10 mouse cellular contexts compared by ENCODE assay signal in the genomic region with DNA sequence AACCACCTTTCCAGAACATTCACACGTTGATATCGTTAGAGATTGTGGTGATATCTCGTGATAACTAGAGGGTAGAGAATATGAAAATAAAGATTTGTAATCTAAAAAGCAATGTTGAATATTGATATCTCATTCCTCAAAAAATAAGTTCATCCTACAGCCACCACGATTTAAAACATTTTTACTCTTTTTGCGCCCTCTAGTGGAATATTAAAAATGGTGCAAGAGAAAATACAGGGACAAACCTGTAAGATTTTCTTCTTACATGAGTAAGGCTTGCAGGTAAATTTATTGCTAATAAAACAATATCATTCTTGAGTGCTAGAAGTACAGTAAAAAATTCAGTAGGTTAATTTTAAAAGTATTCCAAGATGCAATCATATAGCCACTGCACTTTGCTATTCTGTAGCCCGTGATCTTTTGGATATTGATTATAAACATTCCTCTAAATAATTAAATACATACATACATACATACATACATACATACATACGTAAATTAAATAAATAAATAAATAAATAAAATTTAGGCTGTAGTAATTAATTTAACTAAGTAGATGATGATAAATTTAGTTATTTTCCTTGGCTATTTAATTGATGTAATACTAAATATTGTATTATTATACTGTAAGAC. TPM values are rescaled to one million over a fixed set of nuclear protein-coding genes. Genes with fewer than 3 reads are reported as not detected.
DNase-seq lines count a peak whose midpoint lies in the region; ATAC-seq and TF ChIP-seq lines count a peak whose summit lies in the region.
"Had no signal": no experiment of that assay in that cellular context is flagged by ENCODE, and none has a peak within 500 bp of the region (broad histone marks: within the 10 kb centered on the region; RNA-seq: fewer than 3 reads in every experiment).

No protein-coding gene starts in this region.

- H3K27ac ChIP-seq in intestine, embryonic 14.5 days (ENCODE audit: low read depth) = no peak overlapping the region
- no peak overlapping the region for H3K27ac ChIP-seq in intestine, embryonic 16.5 days (ENCODE audit: low read length)

- ATAC-seq in intestine, embryonic 14.5 days (replicated peaks; ENCODE audit: low FRiP score, low TSS enrichment, low read depth) = 0 out of 2 replicates have a peak, but pooled peaks have one; percentile 58
- no peak for ATAC-seq in intestine, embryonic 16.5 days
- no peak for ATAC-seq in CD4-positive, CD25-positive, alpha-beta regulatory T cell, adult 4 months

- no peaks in the 10 kb centered on the region for H3K27me3 ChIP-seq in intestine, embryonic 14.5 days (replicated peaks; ENCODE audit: control insufficient read depth, insufficient read depth, low read length)
- H3K27me3 ChIP-seq in intestine, embryonic 16.5 days (replicated peaks; ENCODE audit: control insufficient read depth, insufficient read depth, low read length) = no peaks in the 10 kb centered on the region
- no peaks in the 10 kb centered on the region for H3K27me3 ChIP-seq in E14TG2a.4 (ENCODE audit: insufficient read depth, low read length)

- no peak overlapping the region for H3K9ac ChIP-seq in intestine, embryonic 14.5 days (ENCODE audit: low read length)
- H3K9ac ChIP-seq in intestine, embryonic 16.5 days (ENCODE audit: low read depth, low read length) = no peak overlapping the region

- peak; percentile 51 for TF ChIP-seq CTCF in E14TG2a.4 (conservative IDR thresholded peaks at IDR 0.05; ENCODE audit: low read length)

- no peaks in the 10 kb centered on the region for H3K4me1 ChIP-seq in intestine, embryonic 14.5 days (replicated peaks; ENCODE audit: control insufficient read depth, insufficient read depth, low read length)
- H3K4me1 ChIP-seq in intestine, embryonic 16.5 days (ENCODE audit: control insufficient read depth, insufficient read depth, low read length) = no peaks in the 10 kb centered on the region
- H3K4me1 ChIP-seq in E14TG2a.4 (replicated peaks; ENCODE audit: low read depth, low read length) = no peaks in the 10 kb centered on the region

- no peaks in the 10 kb centered on the region for H3K9me3 ChIP-seq in intestine, embryonic 14.5 days (ENCODE audit: control insufficient read depth, low read length)
- H3K9me3 ChIP-seq in intestine, embryonic 16.5 days (ENCODE audit: control insufficient read depth, low read length) = no peaks in the 10 kb centered on the region
- H3K9me3 ChIP-seq in E14TG2a.4 (ENCODE audit: low read length) = no peaks in the 10 kb centered on the region

- H3K36me3 ChIP-seq in intestine, embryonic 14.5 days (ENCODE audit: control insufficient read depth, insufficient read depth, low read length) = no peaks in the 10 kb centered on the region
- H3K36me3 ChIP-seq in intestine, embryonic 16.5 days (ENCODE audit: control insufficient read depth, insufficient read depth, low read length) = no peaks in the 10 kb centered on the region
- no peaks in the 10 kb centered on the region for H3K36me3 ChIP-seq in E14TG2a.4 (ENCODE audit: insufficient read depth, low read length)

- H3K4me3 ChIP-seq in intestine, embryonic 14.5 days (ENCODE audit: low read depth, low read length) = no peak overlapping the region
- H3K4me3 ChIP-seq in intestine, embryonic 16.5 days (ENCODE audit: low read length) = no peak overlapping the region
- no peak overlapping the region for H3K4me3 ChIP-seq in E14TG2a.4 (replicated peaks; ENCODE audit: low read length)

- 18% methylated on average over 7 of the region's 7 CpGs for WGBS in intestine, embryonic 14.5 days
- 22% methylated on average over 7 of the region's 7 CpGs for WGBS in intestine, embryonic 16.5 days

- DNase-seq in intestine, embryonic 14.5 days (ENCODE audit: low spot score) = no peak
- DNase-seq in 3T3-L1 (ENCODE audit: low read depth, low spot score) = peak; percentile 45
- DNase-seq in embryo, embryonic 9.5 days (ENCODE audit: extremely low spot score) = peak; percentile 14
- no peak for DNase-seq in adrenal gland, adult (ENCODE audit: inconsistent age in 2 of 2, low spot score in 1 of 2)
- DNase-seq in frontal cortex, postnatal 10 days (ENCODE audit: low spot score in 2 of 2) = no peak
- DNase-seq: gastrocnemius, postnatal 14 days; lung, postnatal 36 days had no signal

- no peak overlapping the region for H3K4me2 ChIP-seq in intestine, embryonic 14.5 days (ENCODE audit: low read length)
- no peak overlapping the region for H3K4me2 ChIP-seq in intestine, embryonic 16.5 days (ENCODE audit: low read depth, low read length)

RNA-seq across cellular contexts. Expression of gene Slitrk6, which starts 7.8 kb away (rescaled TPM):
- 41.7 and 52.9 TPM in 2 replicates for polyA plus RNA-seq in intestine, embryonic 14.5 days (2014; fragmentation: Nextera tagmentation; extraction: Ambion mirVana)
- 26.3 and 27.3 TPM in 2 replicates for polyA plus RNA-seq in intestine, embryonic 16.5 days (2015; fragmentation: Nextera tagmentation; extraction: Ambion mirVana)
- not detected for polyA plus RNA-seq in CD4-positive, CD25-positive, alpha-beta regulatory T cell, adult 4 months (2017; shearing (Covaris generic))

Comparison
In these comparisons a context has a peak if more than half of its experiments do, and no peak if none do; other contexts are left out.
1. DNase-seq: peak in 3T3-L1 (single experiment) and embryo, embryonic 9.5 days (single experiment); none in intestine, embryonic 14.5 days (single experiment), adrenal gland, adult (0 of 2) and frontal cortex, postnatal 10 days (0 of 2).
2. RNA of gene Slitrk6, which starts 7.8 kb away (polyA plus RNA-seq): 41.7 to 52.9 TPM in intestine, embryonic 14.5 days and 26.3 to 27.3 TPM in intestine, embryonic 16.5 days; not detected in CD4-positive, CD25-positive, alpha-beta regulatory T cell, adult 4 months; every median in the first group is over 10 times any median in the second.